Mouse (Mus musculus) embryo, embryonic 10.5 days (tissue): ENCODE data around the gene Nbr1.
"Not testable (repeated sequence)": the region's sequence is repeated elsewhere in the genome, so short reads cannot be mapped to it uniquely, and the experiment has no call there.

ENCODE experiments used
- DNase-seq: peaks from one replicate; pipeline ENCODE4 v3.0.0-alpha.2; 2015; ENCODE audit warnings: low spot score

The Nbr1 gene

GRCm38 (mm10) chr11:101620022-101620655 is 68.2 kb downstream of the Nbr1 start:
- not testable (repeated sequence) for DNase-seq

GRCm38 (mm10) chr11:101626649-101626994 is 74.7 kb downstream of the Nbr1 start:
- DNase-seq = no peak

GRCm38 (mm10) chr11:101626995-101627856 is 75.3 kb downstream of the Nbr1 start, which contains the start of gene Rdm1:
TSS of gene Rdm1 (plus strand) at chr11:101627195.
- peak; percentile 95 for DNase-seq

GRCm38 (mm10) chr11:101627857-101628559 is 76.1 kb downstream of the Nbr1 start:
- DNase-seq = peak; percentile 96

- not testable (repeated sequence) for DNase-seq
These were observed 76.9 kb downstream of the Nbr1 start for GRCm38 (mm10) chr11:101628733-101629417.
